Mouse (Mus musculus) liver, embryonic 14.5 days (tissue): ENCODE results near the gene Uba2. TPM values are rescaled to one million over a fixed set of nuclear protein-coding genes. Genes with fewer than 3 reads are reported as not detected.
"Not testable (repeated sequence)": the region's sequence is repeated elsewhere in the genome, so short reads cannot be mapped to it uniquely, and the experiment has no call there.

Experiments
- ATAC-seq: fragments of 200-750 bp; cut with Nextera tagmentation; 2 replicates; pipeline ENCODE4 v1.8.0; 2017; ENCODE audit warnings: moderate number of reproducible peaks, mild to moderate bottlenecking, moderate library complexity; ENCODE audit not compliant: insufficient read depth
- DNase-seq, 3 experiments: peaks; one replicate each; pipeline ENCODE4 v3.0.0-alpha.2; 2012 to 2013; ENCODE audit warnings: low read depth in 3 of 3, low spot score in 3 of 3
- H3K27ac ChIP-seq: fragments of 300-500 bp; sonication (generic); 2 replicates; pipeline ENCODE4 v1.5.1; 2014; ENCODE audit warnings: moderate library complexity, mild to moderate bottlenecking, control low read depth, inconsistent platforms
- H3K27me3 ChIP-seq: fragments of 300-500 bp; sonication (generic); 2 replicates; pipeline ENCODE4 v1.6.1; 2014; ENCODE audit warnings: mild to moderate bottlenecking, low read length, moderate library complexity; ENCODE audit not compliant: control insufficient read depth, insufficient read depth
- H3K36me3 ChIP-seq: fragments of 300-500 bp; sonication (generic); replicated peaks from 2 replicates; pipeline ENCODE4 v1.6.1; 2014; ENCODE audit warnings: low read depth; ENCODE audit not compliant: control insufficient read depth, insufficient read depth
- H3K4me1 ChIP-seq, 2 experiments: fragments of 200-500 bp in 1 of 2; fragments of 300-500 bp in 1 of 2; sonication (generic) in 1 of 2; replicated peaks; 2 replicates each; pipeline ENCODE4 v1.6.1; 2012 to 2014; ENCODE audit warnings: antibody characterized with exemption in 1 of 2, inconsistent platforms in 1 of 2, low read length in 1 of 2; ENCODE audit not compliant: control insufficient read depth in 2 of 2, insufficient read depth in 2 of 2
- H3K4me2 ChIP-seq: fragments of 300-500 bp; sonication (generic); 2 replicates; pipeline ENCODE4 v1.6.1; 2014; ENCODE audit warnings: low read depth, mild to moderate bottlenecking, control low read depth, moderate library complexity
- H3K4me3 ChIP-seq, 2 experiments: fragments of 200-500 bp in 1 of 2; fragments of 300-500 bp in 1 of 2; sonication (generic) in 1 of 2; 2 replicates each; pipeline ENCODE4 v1.5.1; 2012 to 2014; ENCODE audit warnings: low read depth in 2 of 2, low read length in 2 of 2, mild to moderate bottlenecking in 2 of 2, control low read depth in 1 of 2, inconsistent platforms in 1 of 2, moderate library complexity in 1 of 2; ENCODE audit not compliant: insufficient read depth in 1 of 2
- H3K9ac ChIP-seq: fragments of 300-500 bp; sonication (generic); replicated peaks from 2 replicates; pipeline ENCODE4 v1.6.1; 2014; ENCODE audit warnings: mild to moderate bottlenecking, control low read depth, moderate library complexity
- H3K9me3 ChIP-seq: fragments of 300-500 bp; sonication (generic); 2 replicates; pipeline ENCODE4 v1.6.1; 2016; ENCODE audit warnings: low read length, mixed read lengths; ENCODE audit not compliant: control insufficient read depth
- CTCF ChIP-seq: IDR thresholded peaks from 2 replicates; pipeline ENCODE4 v1.5.1; 2016; ENCODE audit warnings: antibody characterized with exemption, low read depth, control low read depth
- EP300 ChIP-seq: IDR thresholded peaks from 2 replicates; pipeline ENCODE4 v1.6.1; 2016; ENCODE audit warnings: antibody characterized with exemption, low read depth
- WGBS: fragments of 180-500 bp; shearing (Covaris S2); extraction: QIAGEN DNeasy Blood & Tissue Kit; methylation state at CpG from one replicate; pipeline ENCODE4 v1.1.7; 2014; ENCODE audit not compliant: insufficient replicate concordance; 5-methylcytosine and 5-hydroxymethylcytosine counted together
- polyA plus RNA-seq, 2 experiments: library from polyadenylated mRNA; depleted of rRNA in 1 of 2; stranded (reverse) in 1 of 2; unstranded in 1 of 2; fragments of >200 nt; fragmentation: Nextera tagmentation in 1 of 2; extraction: Ambion mirVana in 1 of 2; gene quantifications; 2 replicates each; pipeline versions ENCODE4 v1.2.1 to v1.2.3; 2012 to 2014

The Uba2 gene
- polyA plus RNA-seq, 2 experiments: 62.1 to 83.0 TPM

GRCm38 (mm10) chr7:34213281-34213680 is 43.9 kb upstream of the Uba2 start:
- Histone ChIP-seq H3K36me3 (peaks cover 19% of the 10 kb centered on the region), H3K9ac (no peak overlapping the region), H3K9me3 (no peaks in the 10 kb centered on the region), H3K4me1 (no peaks in the 10 kb centered on the region), H3K4me3 (no peak overlapping the region), H3K27ac (no peak overlapping the region), H3K4me2 (no peak overlapping the region), H3K27me3 (no peaks in the 10 kb centered on the region)
- DNase-seq: no peak
- 71% methylated on average over 7 of the region's 7 CpGs for WGBS
- TF ChIP-seq CTCF (no peak), EP300 (no peak)
- no peak for ATAC-seq

DNA sequence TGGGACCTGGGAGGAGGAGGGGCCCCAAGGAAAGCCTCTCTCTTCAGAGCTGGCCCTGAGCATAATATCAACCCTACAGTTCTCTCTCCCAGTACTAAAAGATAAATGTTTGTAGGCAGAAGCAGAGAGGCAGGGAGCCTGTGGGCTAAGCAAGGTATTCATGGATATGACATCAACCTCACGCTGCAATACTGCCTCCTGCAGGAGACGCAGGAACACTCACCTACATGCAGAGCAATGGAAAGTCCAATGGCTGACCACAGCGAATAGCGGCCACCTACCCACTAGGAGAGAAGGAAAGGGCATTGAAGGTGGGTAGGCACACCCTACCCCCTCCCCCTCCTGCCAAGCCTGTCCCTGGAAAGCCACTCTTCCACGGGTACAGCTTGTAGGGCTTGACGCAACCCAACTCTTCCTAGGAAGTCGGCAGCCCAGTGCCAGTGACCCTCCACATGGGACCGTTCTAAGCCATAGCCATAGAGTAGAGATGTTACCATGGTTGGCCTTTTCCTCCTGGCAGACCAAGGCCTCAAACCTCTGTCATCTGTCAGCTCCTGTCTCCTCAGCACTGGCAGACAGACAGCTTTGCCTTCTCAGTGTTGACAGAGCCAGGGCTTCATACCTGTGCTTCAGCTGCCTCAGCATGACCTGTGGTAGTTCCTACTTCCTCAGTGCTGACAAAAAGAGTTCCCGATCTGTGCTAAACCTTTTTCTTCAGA is 38.8 kb upstream of the Uba2 start:
- H3K9me3 ChIP-seq: no peaks in the 10 kb centered on the region
- no peak for DNase-seq
- H3K27ac ChIP-seq: no peak overlapping the region
- no peak overlapping the region for H3K4me3 ChIP-seq
- TF ChIP-seq EP300 (no peak), CTCF (peak; percentile 53)
- ATAC-seq: no peak
- H3K36me3 ChIP-seq: peaks cover 34% of the 10 kb centered on the region
- WGBS: 79% methylated on average over 9 of the region's 9 CpGs
- no peaks in the 10 kb centered on the region for H3K27me3 ChIP-seq
- H3K4me1 ChIP-seq: no peaks in the 10 kb centered on the region
- H3K9ac ChIP-seq: no peak overlapping the region
- H3K4me2 ChIP-seq: no peak overlapping the region

DNA sequence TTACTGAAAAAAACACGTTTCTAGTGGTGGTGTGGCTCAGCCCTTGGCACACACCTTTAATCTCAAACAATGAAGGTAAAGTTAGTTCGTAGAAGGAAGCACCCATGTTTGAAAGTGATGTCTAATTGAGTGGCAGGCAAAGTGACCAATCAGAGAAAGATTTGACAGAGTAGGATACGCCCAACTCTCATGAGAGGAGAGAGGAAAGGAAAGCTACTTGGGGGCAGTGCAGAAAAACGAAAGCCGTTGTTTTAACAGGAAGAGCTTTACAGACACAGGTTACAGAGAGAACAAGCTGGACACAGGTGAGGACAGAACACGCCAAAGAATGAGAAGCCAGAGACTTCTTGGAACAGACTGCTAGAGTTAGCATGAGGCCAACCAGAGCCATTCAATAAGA is 36.9 kb upstream of the Uba2 start:
- Histone ChIP-seq H3K4me1 (no peaks in the 10 kb centered on the region), H3K9me3 (no peaks in the 10 kb centered on the region), H3K4me2 (no peak overlapping the region), H3K4me3 (no peak overlapping the region), H3K36me3 (peaks cover 36% of the 10 kb centered on the region), H3K27me3 (no peaks in the 10 kb centered on the region), H3K9ac (no peak overlapping the region), H3K27ac (no peak overlapping the region)
- no peak for ATAC-seq
- 73% methylated on average over 6 of the region's 6 CpGs for WGBS
- TF ChIP-seq EP300 (no peak), CTCF (no peak)
- DNase-seq: no peak

DNA sequence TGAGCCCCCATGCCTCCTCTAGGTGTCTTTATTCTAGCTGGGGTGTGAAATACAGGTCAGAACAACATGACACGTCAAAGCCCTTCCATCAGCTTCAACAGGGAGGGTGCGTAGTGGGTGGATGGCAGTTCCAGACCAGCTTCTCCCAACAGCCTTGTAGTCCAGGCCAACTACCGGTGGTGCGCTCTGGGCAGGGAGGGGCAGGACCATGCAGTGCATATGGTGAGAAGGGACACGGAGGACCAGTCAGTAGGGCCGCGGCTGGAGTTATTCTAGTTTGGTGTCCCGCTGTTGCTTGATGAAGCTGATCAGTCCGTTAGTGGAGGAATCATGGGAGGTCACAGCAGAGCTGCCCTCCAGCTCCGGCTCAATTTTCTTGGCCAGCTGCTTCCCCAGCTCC is 32.7 kb upstream of the Uba2 start:
- not testable (repeated sequence) for DNase-seq, H3K4me1 ChIP-seq, H3K9ac ChIP-seq, H3K4me2 ChIP-seq, H3K4me3 ChIP-seq, H3K27ac ChIP-seq, H3K27me3 ChIP-seq, H3K9me3 ChIP-seq, ATAC-seq
- peaks cover 24% of the 10 kb centered on the region for H3K36me3 ChIP-seq
- WGBS: 76% methylated on average over 10 of the region's 10 CpGs

DNA sequence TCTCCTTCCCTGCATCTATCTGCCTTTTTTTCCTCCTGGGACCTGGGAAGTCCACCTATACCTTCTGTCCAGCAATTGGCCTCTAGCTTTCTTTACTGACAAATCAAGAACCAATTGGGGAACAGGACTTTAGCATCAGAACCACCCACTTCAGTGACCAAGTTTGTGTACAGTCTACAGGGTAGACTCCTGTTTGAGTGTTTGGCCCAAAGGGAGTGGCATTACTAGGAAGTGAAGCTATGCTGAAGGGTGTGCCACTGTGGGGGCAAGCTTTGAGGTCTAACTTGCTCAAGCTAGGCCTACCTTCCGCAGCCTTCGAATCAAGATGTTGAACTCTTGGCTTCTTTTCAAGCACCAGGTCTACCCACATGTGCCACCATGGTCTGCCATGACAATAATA is 31.4 kb upstream of the Uba2 start:
- TF ChIP-seq EP300 (no peak), CTCF (no peak)
- Histone ChIP-seq H3K4me1 (peaks cover 0 to under 1% of the 10 kb centered on the region in 2 experiments; a peak in 1 of 4 replicates), H3K4me2 (no peak overlapping the region), H3K4me3 (no peak overlapping the region), H3K9me3 (no peaks in the 10 kb centered on the region), H3K27ac (no peak overlapping the region), H3K36me3 (peaks cover 18% of the 10 kb centered on the region), H3K27me3 (no peaks in the 10 kb centered on the region), H3K9ac (no peak overlapping the region)
- DNase-seq (no peak), ATAC-seq (no peak)
- WGBS: 76% methylated on average over 2 of the region's 2 CpGs
